Mouse (Mus musculus): ENCODE measurements around the gene Ier3.

GRCm38 (mm10) chr17:35822564-35822963 is 1.1 kb downstream of the Ier3 start:
- TF ChIP-seq CTCF (IDR thresholded peaks at IDR 0.05; ENCODE audit: borderline replicate concordance, extremely low read depth, insufficient read depth, insufficient read length), result no peak
- no peak for TF ChIP-seq POLR2A (IDR thresholded peaks at IDR 0.05; ENCODE audit: borderline replicate concordance, extremely low read depth, insufficient read depth, insufficient read length, poor library complexity, severe bottlenecking)
